Mouse (Mus musculus) E14TG2a.4 (cell line): ENCODE data around the gene Gm3404.
"Not testable (repeated sequence)": the region's sequence is repeated elsewhere in the genome, so short reads cannot be mapped to it uniquely, and the experiment has no call there.

Source experiments
- CTCF ChIP-seq: conservative IDR thresholded peaks from 2 replicates; pipeline ENCODE4 v1.5.1; 2014; ENCODE audit warnings: low read length
- POU5F1 ChIP-seq: IDR thresholded peaks from 2 replicates; pipeline ENCODE4 v1.6.1; 2014; ENCODE audit warnings: low read length, borderline replicate concordance

GRCm38 (mm10) chr5:146525501-146525900 is at the start of gene Gm3404:
- TF ChIP-seq CTCF, POU5F1: not testable (repeated sequence)
